Mouse (Mus musculus): ENCODE measurements around the gene Loxl4.

Loxl4 gene

DNA sequence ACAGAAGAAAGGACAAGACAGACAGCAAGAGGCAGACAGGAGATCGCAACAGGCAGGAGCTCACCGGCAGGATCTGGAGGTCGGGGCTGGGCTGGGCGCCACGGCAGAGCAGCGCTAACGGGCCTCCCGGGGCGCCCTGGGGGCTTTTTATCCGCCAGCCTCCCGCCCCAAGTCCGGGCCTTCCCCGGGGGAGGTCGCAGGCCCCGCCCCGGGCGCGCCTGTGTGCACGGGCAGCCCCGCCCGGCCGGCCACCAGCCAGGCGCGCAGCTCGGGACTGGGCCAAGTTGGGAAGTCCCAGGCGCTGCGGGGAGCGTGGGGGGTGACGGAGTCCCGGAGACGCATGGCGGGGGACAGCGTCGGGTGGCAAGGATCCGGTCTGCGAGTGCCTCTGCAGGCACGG, at the start of gene Loxl4:
Loxl4 (minus strand) TSS at position 160 of the 400 bp plus-strand sequence.
- peak; percentile 11 for DNase-seq

DNA sequence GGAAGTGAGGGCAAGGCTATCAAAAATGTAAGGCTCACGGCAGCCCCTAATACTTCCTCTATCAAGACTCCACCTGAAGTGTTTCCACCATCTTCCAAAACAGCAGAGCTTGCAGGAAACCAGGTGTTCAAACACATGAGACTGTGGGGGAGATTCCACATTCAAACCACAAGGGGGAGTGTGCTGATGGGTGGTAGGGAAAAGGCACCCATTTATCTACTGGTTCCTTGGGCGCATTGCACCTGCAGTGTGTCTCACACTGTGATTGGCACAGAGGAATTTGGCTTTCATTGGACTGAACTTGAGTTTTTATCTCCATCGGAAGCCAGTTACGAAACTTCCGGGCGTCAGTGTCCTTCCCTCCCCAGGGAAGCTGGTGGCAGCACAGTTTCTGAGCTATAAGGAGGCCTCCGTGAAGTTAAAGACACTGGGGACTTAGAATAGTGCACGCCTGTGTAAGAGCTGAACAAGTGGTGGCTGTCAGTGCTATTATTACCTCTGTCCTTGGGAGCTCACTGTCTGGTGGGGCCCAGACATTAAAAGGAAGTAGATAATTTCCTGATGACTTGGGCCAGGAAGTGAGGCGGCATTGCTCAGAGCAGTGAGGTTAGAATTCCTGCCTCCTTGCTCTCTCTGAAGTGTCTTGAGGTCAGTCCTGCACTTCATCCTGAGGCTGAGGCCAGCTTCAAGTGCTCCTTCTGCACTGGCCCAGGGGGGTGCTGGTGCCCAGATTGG, 49.0 kb upstream of the Loxl4 start:
- no peak for DNase-seq

DNA sequence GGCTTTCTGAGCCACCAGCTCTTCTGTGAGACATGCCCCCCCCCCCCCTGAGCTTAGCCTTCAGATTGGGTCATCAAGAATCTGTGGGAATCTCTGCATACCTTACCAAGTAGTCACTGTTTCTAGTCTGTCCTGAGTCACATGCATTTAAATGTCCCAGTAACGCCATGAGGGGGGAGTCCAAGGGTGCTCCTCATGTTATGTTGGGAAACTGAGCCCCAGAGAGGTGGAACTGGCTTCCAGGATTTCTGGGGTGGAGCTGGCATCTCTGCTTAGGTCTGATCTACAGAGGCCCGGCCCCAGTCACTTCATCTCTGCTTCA, 47.6 kb upstream of the Loxl4 start:
- DNase-seq = no peak

DNA sequence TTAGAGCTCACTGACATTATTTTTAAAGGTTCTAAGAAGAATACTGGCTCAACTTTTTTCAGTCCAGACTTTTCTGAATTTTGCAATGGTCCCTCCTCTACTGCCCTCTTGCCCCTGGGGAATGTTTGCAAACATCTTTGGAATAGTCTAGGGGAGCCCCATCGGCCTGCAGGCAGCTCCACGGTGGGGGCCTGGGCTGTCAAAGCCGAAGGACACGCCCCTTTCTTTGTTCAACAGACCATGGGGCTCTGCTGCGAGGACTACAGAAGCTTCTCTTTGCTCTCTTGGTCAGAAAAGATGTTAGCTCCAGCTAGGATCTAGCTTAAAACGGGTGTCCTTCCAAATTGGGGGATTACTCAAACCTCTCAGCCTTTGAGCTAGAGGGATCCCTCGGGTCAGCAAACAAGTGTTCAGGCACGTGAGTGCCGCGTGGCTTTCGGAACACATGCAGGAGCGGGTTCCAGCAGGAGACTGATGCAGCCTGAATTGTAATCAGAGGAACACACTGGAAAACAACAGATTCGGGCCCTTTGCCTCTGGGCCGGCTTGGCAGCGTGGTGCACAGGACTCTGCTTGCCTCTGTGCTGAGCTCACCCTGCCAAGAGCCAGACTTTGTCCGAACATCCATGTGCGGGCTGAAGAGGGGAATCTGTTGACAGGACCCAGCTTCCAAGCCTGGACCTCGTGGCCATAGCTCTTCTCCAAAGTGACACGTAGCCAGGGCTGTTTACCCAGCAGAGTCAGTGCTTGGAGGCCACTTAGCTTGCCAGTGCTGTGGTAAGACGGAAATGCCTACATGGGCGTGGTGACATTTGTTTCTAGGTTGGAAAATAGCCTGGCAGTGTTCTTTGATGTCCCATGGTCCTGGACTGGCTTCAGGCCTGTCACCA, 47.0 kb upstream of the Loxl4 start:
- DNase-seq = peak; percentile 71

DNA sequence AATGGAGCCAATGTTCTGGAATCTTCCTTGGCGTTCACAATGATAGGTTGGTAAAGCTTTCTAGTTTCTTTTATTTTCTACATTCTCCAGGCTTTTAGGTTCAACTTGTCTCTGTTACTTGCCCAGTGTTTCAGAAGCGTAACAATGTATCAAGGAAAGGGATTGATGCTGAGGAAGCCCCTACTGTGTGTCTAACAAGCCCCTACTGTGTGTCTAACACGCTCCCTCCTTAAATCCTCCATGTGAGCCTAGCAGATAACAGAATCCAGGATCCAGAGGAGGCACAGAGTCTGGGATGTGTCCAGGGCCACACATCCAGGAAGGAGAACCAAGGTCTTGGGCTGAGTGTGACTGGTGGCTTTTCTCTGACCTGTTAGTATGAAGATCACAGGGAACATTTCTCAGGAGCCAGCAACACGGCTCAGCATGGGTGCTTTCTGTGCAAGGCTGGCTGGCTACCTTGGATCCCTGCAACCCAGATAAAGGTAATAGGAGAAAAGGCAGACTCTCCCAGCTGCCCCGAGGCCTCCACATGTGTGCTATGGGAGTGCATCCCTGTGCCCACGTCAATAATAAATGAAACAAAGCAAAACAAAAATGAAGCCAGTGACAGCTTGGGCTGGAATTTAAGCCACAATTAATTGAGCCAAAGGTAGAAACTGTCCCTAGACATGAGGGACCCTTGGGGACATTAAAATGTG, 46.0 kb upstream of the Loxl4 start:
- no peak for DNase-seq

DNA sequence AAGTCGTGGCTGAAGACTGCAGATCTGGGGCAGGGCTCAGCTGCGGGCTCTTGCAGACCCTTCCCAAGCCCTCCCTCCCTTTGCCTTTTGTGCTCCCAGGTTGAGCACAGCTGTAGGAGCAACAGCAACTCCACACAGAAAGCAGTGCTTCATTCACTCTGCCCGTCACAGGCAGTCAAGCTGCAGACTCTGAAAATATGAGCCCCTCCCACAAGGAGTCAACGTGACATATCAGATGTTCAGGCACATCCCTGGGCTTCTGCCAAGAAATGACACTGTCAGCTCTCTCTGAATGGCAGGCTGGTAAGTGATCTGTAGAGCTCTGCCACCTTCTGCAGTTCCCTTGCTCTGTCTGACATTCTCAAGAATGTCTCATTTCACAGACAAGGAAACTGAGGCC, 45.2 kb upstream of the Loxl4 start:
- DNase-seq = peak; percentile 56

DNA sequence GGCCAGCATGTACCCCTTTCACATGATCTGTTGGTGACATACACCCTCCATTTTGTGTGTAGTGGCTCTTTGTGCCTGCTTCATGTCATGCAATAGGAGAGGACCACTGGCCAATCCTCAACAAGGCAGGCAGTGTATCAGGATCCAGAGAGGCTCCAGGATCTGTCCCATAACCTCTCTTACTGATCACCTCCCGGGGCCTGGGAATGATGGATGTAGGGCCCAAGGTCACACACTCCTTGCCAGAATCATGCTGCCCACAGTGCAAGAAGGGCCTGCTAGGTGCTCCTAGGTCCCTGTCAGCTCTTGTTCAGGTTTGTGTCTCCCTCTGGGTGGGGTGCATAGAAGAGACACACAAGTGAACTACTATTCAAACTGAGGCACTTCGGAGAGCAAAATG, 44.7 kb upstream of the Loxl4 start:
- DNase-seq = no peak

DNA sequence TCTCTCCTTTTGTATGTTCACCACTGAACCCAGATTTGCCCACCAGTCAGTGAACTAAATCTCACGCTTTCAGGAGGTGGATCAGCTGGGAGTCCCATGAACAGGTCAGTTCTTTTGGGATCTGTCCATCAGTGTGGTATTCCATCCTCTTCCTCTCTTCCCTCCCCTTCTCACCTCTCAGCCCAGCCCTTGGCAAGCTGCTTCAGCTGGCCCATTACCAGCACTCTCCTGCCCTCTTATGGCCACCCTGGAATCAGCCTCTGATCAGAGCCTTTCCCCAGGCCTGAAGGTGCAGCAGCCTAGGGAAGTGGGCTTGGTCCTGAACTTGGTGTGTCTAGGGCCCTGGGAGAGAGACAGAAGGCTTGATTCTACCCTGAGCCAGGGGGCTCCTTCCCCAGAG, 42.4 kb upstream of the Loxl4 start:
- peak; percentile 57 for DNase-seq

DNA sequence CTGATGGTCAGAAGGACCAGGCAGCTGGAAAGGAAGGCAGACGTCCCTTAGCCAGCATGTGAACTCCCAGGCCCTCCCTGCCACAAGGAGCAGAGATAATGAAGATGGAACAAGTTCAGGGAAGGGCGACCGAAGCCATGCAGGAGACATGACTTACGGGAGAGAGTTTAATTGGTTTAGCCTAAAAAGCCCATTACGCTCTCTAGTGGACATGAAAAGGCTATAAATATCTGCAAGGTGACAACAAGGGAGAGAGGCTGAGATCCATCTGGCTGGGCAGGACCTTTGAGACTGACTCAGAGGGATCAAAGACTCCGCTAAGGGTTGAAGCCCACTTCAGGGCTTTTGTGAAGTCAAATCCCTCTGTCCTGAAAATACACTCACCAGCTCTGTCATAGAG, 40.5 kb upstream of the Loxl4 start:
- no peak for DNase-seq

DNA sequence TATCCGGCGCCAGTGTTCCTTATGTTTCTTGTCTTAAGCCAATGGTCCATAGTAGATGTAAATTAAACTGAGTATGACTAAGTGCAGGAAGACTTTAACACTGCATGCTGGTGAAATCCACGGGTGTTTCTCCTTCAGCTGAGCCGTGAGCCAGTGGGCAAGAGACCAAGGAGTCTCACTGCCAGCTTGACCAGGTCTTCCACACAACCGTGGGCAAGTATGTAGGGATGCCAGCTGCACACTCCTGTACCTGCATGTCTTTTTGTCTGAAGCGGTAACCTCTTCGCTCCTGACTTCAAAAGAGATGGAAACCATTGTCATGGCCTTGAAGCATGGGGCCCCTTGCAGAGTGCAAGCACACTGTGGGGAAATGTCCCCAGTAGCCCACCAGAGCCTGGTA, 39.8 kb upstream of the Loxl4 start:
- DNase-seq = no peak

DNA sequence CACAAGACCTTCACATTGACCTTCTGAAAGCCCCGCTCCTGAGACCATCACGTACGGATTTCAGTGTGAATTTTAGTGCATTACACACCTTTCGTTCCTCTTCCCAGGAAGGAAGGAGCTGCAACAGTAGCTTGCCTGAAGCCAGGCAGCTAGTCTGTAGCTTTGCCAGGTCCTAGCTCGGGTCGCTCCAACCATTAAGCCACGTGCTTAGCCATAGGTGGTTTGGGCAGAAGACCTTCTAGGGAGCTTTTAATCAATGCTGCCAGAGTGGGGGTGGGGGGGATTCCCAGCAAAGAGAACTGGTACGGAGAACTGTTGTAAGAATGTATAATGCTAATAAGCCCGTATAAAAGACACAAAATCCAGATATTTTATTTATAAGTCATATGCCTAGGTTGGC, 27.6 kb upstream of the Loxl4 start:
- no peak for DNase-seq

DNA sequence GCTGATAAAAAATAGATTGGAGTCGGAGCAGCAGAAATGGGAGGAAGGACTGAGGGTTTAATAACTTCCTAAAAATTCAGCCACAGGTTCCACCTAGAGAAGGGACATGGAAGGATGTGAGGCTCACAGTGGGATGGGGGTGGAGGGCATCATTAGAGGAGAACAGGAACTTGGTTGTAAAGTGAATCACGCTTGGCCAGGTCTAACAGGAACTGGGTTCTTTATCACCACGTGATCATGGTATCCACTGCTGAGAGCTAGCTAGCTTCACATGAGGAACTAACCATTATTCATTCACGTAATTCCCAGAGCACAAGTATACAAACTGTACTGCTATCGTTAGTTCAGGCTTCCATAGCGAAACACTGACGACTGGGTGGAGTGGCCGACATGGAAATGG, 26.9 kb upstream of the Loxl4 start:
- no peak for DNase-seq

DNA sequence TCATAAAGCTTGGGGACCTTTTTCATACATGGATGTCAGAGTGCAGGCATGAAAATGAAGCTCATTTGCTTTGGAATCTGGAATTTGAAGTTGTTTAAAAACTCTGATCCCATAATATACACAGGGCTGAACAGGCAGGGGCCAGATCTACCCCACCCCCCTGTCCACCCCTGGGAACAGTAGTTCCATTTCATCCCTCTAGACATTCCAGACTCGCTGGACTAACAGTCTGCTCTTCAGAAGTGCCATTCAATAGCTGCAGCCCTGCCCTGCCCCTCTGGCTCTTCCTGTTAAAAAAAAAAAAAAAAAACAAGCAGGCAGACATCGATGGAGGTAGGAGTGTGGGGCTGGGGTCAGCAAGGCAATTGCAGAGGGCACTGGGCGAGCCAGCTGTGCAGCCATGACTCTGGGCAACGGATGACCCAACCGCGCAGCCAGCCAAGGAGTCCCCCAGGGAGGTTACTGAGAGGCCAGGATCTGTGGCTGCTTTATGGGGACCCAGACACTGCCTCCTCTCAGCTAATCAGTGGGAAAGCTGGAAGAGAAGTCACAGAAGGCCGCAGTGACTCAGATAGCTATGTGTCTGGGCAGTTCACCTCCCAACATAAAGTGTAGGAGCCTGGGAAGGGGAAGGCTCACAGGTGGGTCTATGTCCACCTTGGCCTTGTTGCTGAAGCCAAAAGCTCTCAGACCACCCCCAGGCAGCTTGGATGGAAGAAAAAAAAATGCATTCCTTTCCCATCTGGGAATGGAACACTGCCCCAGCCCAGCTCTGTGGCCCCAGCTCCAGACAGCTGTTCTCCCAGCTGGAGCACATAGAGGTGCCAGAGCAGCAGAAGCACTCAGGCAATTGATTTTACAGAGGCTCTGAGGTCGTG, 26.2 kb upstream of the Loxl4 start:
- no peak for DNase-seq

DNA sequence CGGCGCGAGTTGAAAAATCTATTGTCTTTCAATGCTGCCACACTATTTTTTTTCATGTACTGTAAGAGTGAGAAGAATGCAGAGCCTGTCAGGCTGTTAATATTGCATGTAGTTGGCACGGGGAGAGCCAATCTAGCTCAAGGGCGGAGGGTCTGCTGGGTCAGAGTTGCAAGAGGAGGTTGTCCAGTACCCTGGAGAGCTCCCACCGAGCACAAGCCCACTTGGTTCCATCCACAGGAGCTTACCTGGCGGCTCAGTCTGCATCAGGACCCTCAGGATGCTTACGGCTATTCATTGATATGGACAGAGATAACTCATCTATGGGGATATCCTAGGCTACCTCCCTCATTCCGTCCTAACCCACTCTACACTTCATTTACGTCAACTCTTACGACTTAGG, 24.0 kb upstream of the Loxl4 start:
- no peak for DNase-seq

DNA sequence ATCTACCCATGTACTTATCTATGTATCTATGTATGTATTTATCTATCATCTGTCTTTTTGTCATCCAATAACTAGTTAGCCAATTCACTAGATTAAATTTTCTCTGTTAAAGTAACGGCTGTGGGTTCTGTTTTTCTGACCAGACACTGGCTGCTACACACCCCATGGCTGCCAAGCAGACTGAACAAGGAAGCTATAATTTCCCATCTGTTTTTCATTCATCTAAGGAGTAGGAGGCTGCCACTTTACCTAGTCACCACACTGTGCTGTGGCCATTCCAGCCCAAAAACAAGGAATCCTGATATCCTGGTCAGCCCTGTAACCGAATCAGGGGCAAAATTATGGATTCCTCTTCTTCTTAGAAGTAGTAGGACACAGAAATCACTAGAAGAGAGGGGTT, 21.0 kb upstream of the Loxl4 start:
- no peak for DNase-seq

DNA sequence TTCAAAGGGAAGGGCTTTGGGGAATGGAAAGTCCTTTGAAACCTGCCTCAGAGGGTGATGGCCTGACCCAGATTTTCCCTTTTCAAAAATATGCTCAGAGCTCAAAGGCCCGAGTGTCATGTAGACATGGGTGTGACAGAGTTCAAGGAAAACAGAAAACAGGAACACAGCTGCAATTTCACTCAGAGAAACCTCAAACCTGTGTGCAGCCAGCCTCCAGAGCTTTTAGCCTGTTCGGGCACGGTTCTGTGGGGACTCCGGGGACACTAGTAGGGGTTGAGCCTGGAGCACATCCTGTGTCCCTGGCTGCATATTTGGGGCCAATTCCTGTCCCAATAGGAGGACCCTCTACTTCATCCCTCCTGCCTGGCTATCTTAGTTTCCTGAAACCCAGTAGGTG, 19.7 kb upstream of the Loxl4 start:
- no peak for DNase-seq

DNA sequence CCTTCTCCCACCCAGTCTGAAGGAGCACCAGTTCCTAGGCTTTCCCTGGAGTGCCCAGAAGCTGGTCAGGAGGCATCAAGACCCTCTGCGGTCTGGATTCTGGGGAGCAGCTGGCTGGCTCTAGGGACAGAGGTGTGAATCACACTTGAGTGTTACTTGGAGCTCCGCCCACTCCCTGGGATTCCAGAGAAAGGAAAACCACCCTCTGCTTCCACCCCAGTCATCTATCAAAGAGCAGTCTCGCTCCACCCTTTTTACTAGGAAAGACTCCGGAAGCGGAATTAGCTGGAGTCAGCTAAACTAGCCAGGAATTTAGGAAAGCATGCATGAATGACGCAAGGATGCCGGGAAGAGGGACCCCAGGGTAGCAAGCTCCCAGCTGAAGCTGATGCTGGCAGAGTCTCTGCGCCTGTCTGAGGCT, 18.9 kb upstream of the Loxl4 start:
- DNase-seq = peak; percentile 57

DNA sequence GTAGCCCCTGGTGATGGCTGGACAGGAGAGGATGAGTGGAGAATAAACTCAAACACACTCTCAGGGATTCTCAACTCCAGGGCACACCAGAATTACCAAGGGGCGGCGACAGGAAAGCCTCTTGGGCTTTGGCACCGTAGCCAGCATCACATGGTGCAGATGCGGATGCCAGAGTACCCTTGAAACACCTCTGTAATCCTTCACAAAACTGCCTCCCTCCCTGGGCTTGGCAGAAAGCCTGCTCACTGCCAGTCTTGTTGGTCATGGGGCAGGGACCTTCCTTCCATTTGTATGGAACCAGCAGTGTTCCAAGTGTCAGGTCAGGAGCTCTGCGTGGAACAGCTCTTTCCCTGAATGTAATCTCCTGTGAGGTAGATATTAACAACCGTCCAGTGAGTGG, 15.5 kb upstream of the Loxl4 start:
- DNase-seq = no peak

DNA sequence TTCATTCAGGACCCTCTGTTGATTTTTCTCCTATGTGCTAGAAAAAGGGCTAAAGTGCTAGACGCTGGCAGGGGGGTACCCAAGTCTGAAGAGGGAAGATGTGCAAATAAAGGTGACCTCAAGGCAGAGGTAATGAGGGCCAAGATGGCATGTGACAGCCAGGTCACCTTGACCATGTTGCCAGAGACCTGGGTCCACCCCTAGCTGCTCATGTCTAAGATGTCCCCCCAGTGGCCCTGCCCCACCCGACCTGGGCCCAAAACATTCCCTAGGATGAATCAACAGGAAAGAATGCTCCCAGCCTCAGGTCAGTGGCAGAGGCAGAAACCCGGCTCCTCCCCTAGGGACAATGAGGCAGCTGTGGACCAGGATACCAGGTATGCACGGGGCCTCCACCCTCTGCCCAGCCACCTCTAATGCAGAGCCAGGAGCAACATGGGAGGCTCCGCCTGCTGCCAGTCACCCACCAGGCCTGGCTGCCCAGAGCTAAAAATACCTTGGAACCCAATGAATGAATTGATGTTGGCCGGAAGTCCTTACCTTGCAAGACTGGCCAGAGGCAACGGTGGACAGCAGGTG, 1.1 kb upstream of the Loxl4 start:
- DNase-seq = no peak

DNA sequence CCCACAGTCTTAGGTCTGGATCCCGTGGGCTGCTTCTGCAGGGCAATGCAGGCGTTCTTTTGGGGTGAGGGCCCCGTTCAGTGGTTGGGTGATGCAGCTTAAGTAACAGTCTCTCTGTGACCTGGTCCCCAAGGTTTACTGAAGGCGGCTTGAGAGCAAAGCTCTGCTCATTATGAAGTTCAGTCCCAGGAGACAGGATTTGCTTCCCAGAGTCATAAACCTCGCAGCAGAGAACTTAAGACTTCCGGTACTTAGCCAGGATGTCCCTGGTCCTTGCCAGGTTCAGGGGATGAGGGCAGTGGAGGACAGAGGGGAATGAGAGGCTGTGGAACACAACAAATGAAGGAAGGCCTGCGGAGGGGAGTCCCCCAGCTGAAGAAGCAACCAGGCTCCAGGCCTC, 503 bp upstream of the Loxl4 start:
- no peak for DNase-seq

DNA sequence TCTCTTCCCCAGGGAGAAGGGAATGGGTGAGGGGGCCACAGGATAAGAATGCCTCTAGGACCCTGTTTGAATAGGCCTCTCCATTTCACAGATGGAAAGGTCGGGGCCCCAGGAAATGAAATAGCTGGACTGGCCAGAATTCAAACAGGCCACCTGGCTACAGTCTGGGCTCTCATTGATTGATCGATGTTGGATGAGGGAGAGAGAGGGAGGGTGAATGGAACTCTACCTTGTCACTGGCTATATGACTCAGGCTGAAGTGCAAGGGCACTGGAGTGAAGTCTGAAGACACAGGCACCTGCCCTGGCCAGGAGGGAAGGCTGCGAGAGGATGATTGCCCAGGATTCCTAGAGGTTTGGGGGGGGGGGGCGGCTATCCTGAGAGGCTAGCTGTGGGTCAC, 867 bp downstream of the Loxl4 start:
- DNase-seq = no peak

DNA sequence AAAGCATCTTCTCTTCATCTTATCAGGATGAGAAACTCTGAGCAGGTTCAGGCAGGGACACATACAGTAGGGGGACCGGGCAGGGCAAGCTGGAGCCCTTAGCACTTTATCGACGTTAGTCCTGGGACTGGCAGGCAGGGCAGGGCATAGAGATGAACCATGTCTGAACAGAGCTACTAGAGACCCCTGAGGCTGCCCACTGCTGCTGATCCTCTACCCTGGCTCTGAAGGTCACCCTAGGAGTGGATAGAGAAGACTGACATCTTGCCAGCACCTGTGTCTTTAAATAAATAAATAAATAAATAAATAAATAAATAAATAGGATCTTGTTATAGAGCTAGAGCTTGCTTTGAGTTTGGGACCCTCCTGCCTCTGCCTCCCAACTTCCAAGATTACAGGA, 2.9 kb downstream of the Loxl4 start:
- DNase-seq = no peak

DNA sequence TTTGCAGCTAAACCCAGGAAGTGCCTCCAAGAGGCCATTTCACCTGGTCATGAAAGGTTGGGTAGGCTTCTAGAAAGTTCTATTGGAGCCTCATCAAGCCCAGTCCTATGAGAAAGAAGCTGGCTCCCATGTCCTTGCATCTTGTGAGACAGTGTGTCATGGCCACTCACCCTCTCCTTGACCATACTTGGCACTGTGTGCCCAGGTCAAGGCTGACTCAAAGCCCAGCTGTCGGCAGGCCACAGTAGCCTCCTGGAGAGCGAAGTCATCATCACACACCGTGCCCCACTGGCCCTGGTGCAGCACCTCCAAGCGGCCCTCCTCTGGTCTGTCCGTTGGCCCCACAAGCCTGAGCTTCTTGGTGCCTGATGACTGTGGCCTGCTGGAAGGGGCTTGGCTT, 4.5 kb downstream of the Loxl4 start:
- no peak for DNase-seq
